Mouse (Mus musculus) spleen, adult 2 months (tissue): ENCODE measurements around the gene Muc1.

Source experiments
- CTCF ChIP-seq: fragments of 200-500 bp; IDR thresholded peaks from 2 replicates; pipeline ENCODE4 v1.5.1; 2011; ENCODE audit warnings: mild to moderate bottlenecking, inconsistent platforms; ENCODE audit not compliant: insufficient read depth, insufficient read length, insufficient replicate concordance; ENCODE audit errors: extremely low read depth
- POLR2A ChIP-seq: fragments of 200-500 bp; IDR thresholded peaks from 2 replicates; pipeline ENCODE4 v1.6.1; 2011; ENCODE audit warnings: low read depth, low read length, inconsistent platforms

DNA sequence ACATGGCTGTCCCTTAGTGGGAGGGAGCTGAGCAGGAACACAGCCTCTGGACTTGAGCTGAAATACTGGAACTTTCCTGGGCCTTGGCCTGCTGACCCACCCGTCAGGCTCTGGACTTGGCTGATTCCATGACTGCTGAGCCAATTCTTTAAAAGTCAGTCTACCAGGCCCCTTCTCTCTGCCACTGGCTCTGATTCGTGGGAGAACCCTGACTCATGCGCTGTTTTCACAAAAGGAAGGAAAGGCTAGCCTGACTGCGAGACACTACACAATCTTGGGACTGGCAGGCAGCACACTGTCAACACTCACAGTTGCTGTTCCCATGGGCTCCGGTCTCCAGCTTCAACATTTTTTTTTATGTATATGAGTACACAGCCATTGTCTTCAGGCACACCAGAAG is 27.3 kb downstream of the Muc1 start:
- no peak for TF ChIP-seq CTCF
- no peak for TF ChIP-seq POLR2A
